Mouse (Mus musculus) stomach, postnatal 0 days (tissue): ENCODE measurements around the gene Ak4. TPM values are rescaled to one million over a fixed set of nuclear protein-coding genes. Genes with fewer than 3 reads are reported as not detected.

ENCODE experiments used
- ATAC-seq: fragments of 200-750 bp; cut with Nextera tagmentation; 2 replicates; pipeline ENCODE4 v1.8.0; 2017; ENCODE audit not compliant: low FRiP score, low TSS enrichment
- DNase-seq: peaks from one replicate; pipeline ENCODE4 v3.0.0-alpha.2; 2016; ENCODE audit warnings: low spot score
- H3K27ac ChIP-seq: fragments of 300-500 bp; sonication (generic); replicated peaks from 2 replicates; pipeline ENCODE4 v1.5.1; 2014; ENCODE audit warnings: mild to moderate bottlenecking, control low read depth
- H3K27me3 ChIP-seq: fragments of 300-500 bp; sonication (generic); 2 replicates; pipeline ENCODE4 v1.6.1; 2014; ENCODE audit warnings: low read length; ENCODE audit not compliant: control insufficient read depth, insufficient read depth
- H3K36me3 ChIP-seq: fragments of 300-500 bp; sonication (generic); 2 replicates; pipeline ENCODE4 v1.6.1; 2014; ENCODE audit warnings: low read length, mixed read lengths; ENCODE audit not compliant: control insufficient read depth, insufficient read depth
- H3K4me1 ChIP-seq: fragments of 300-500 bp; sonication (generic); replicated peaks from 2 replicates; pipeline ENCODE4 v1.6.1; 2014; ENCODE audit warnings: antibody characterized with exemption; ENCODE audit not compliant: control insufficient read depth, insufficient read depth
- H3K4me2 ChIP-seq: fragments of 300-500 bp; sonication (generic); replicated peaks from 2 replicates; pipeline ENCODE4 v1.6.1; 2014; ENCODE audit warnings: low read depth, mild to moderate bottlenecking, control low read depth, moderate library complexity
- H3K4me3 ChIP-seq: fragments of 300-500 bp; sonication (generic); 2 replicates; pipeline ENCODE4 v1.5.1; 2014; ENCODE audit warnings: low read depth, low read length, control low read depth
- H3K9ac ChIP-seq: fragments of 300-500 bp; sonication (generic); 2 replicates; pipeline ENCODE4 v1.6.1; 2014; ENCODE audit warnings: mild to moderate bottlenecking, low read length, control low read depth, mixed read lengths
- H3K9me3 ChIP-seq: fragments of 300-500 bp; sonication (generic); 2 replicates; pipeline ENCODE4 v1.6.1; 2016; ENCODE audit warnings: low read length; ENCODE audit not compliant: control insufficient read depth
- CTCF ChIP-seq: IDR thresholded peaks from 2 replicates; pipeline ENCODE4 v1.5.1; 2016; ENCODE audit warnings: antibody characterized with exemption, low read depth, mild to moderate bottlenecking, moderate library complexity
- EP300 ChIP-seq: optimal IDR thresholded peaks from 2 replicates; pipeline ENCODE3; 2016; ENCODE audit warnings: antibody characterized with exemption
- WGBS: fragments of 180-500 bp; shearing (Covaris S2); extraction: QIAGEN DNeasy Blood & Tissue Kit; methylation state at CpG from one replicate; pipeline ENCODE4 v1.1.7; 2014; 5-methylcytosine and 5-hydroxymethylcytosine counted together
- polyA plus RNA-seq: library from polyadenylated mRNA; unstranded; fragments of >200 nt; fragmentation: Nextera tagmentation; extraction: Ambion mirVana; gene quantifications from 2 replicates; pipeline ENCODE4 v1.2.1, GENCODE M21; 2015

Ak4 gene
- polyA plus RNA-seq, 1 experiment from 2014 or later = 15.8 TPM

- Histone ChIP-seq H3K27ac (no peak overlapping the region), H3K27me3 (no peaks in the 10 kb centered on the region), H3K4me1 (peaks cover 4% of the 10 kb centered on the region; the same call in 1 of the 2 replicates), H3K9me3 (no peaks in the 10 kb centered on the region), H3K9ac (peak overlapping the region; percentile 23), H3K4me2 (peak overlapping the region; percentile 62), H3K36me3 (no peaks in the 10 kb centered on the region), H3K4me3 (peak overlapping the region; percentile 38)
- TF ChIP-seq CTCF = no peak
- TF ChIP-seq EP300 = no peak
- peak; percentile 50 for DNase-seq
- WGBS = 8% methylated on average over 30 of the region's 30 CpGs
- ATAC-seq = peak; percentile 56; the same call in 1 of the 2 replicates
These were observed 89.9 kb downstream of the Ak4 start for GRCm38 (mm10) chr4:101508851-101509577.

- TF ChIP-seq EP300 (no peak), CTCF (no peak)
- no peaks in the 10 kb centered on the region for H3K9me3 ChIP-seq
- no peaks in the 10 kb centered on the region for H3K27me3 ChIP-seq
- ATAC-seq = no peak
- peaks cover 4% of the 10 kb centered on the region; the same call in 1 of the 2 replicates for H3K4me1 ChIP-seq
- 72% methylated on average over 8 of the region's 8 CpGs for WGBS
- H3K27ac ChIP-seq = no peak overlapping the region
- no peak overlapping the region for H3K9ac ChIP-seq
- no peaks in the 10 kb centered on the region for H3K36me3 ChIP-seq
- no peak overlapping the region for H3K4me3 ChIP-seq
- DNase-seq = no peak
- H3K4me2 ChIP-seq = no peak overlapping the region
These were observed 91.2 kb downstream of the Ak4 start for GRCm38 (mm10) chr4:101510111-101510903.

DNA sequence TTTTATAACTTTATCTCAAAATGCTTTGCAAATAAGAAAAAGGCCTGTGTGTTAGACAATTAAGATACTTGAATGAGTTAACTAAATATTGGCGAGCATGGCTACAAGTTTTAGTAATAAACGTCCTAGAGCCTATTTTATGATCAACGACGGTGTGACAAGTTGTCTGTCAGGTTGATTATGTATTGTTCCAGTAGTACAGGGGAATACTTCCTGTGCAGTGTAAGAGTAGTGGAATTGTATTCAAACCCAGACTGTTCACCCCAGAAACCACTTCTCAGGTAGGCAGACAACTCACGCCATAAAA lies 91.8 kb downstream of the Ak4 start:
- H3K4me2 ChIP-seq = no peak overlapping the region
- ATAC-seq = no peak

GRCm38 (mm10) chr4:101511768-101512521 lies 92.9 kb downstream of the Ak4 start:
- Histone ChIP-seq H3K36me3 (no peaks in the 10 kb centered on the region), H3K4me3 (no peak overlapping the region), H3K4me2 (no peak overlapping the region), H3K9me3 (no peaks in the 10 kb centered on the region), H3K27ac (no peak overlapping the region), H3K4me1 (peaks cover 4% of the 10 kb centered on the region; the same call in 1 of the 2 replicates), H3K27me3 (no peaks in the 10 kb centered on the region), H3K9ac (no peak overlapping the region)
- TF ChIP-seq CTCF = no peak
- no peak for TF ChIP-seq EP300
- DNase-seq = no peak
- WGBS = 87% methylated on average over 5 of the region's 5 CpGs
- no peak for ATAC-seq

More for the DNA sequence above, 91.8 kb downstream of the Ak4 start:
- DNase-seq = no peak
- TF ChIP-seq EP300 (no peak), CTCF (no peak)
- peaks cover 4% of the 10 kb centered on the region; the same call in 1 of the 2 replicates for H3K4me1 ChIP-seq
- H3K9me3 ChIP-seq = no peaks in the 10 kb centered on the region
- no peaks in the 10 kb centered on the region for H3K36me3 ChIP-seq
- H3K4me3 ChIP-seq = no peak overlapping the region
- 55% methylated on average over 5 of the region's 5 CpGs for WGBS
- H3K27me3 ChIP-seq = no peaks in the 10 kb centered on the region
- no peak overlapping the region for H3K27ac ChIP-seq
- no peak overlapping the region for H3K9ac ChIP-seq

GRCm38 (mm10) chr4:101513251-101513650 lies 94.2 kb downstream of the Ak4 start:
- H3K9me3 ChIP-seq = no peaks in the 10 kb centered on the region
- 86% methylated on average over 3 of the region's 3 CpGs for WGBS
- H3K4me2 ChIP-seq = no peak overlapping the region
- H3K4me1 ChIP-seq = peaks cover 4% of the 10 kb centered on the region; the same call in 1 of the 2 replicates
- no peak overlapping the region for H3K9ac ChIP-seq
- no peak overlapping the region for H3K4me3 ChIP-seq
- DNase-seq (no peak), ATAC-seq (no peak)
- H3K27me3 ChIP-seq = no peaks in the 10 kb centered on the region
- H3K27ac ChIP-seq = no peak overlapping the region
- TF ChIP-seq CTCF = peak; percentile 23; the same call in 1 of the 2 replicates
- no peak for TF ChIP-seq EP300
- no peaks in the 10 kb centered on the region for H3K36me3 ChIP-seq
